Mouse (Mus musculus) hindlimb bud, embryonic 11.5 days (tissue): Measurements from ENCODE around the gene Fxn.
"Not testable (repeated sequence)": the region's sequence is repeated elsewhere in the genome, so short reads cannot be mapped to it uniquely, and the experiment has no call there.

Source experiments
- DNase-seq: peaks from one replicate; pipeline ENCODE4 v3.0.0-alpha.2; 2012; ENCODE audit warnings: low read depth, low spot score; ENCODE audit errors: extremely low spot score

The Fxn gene

DNA sequence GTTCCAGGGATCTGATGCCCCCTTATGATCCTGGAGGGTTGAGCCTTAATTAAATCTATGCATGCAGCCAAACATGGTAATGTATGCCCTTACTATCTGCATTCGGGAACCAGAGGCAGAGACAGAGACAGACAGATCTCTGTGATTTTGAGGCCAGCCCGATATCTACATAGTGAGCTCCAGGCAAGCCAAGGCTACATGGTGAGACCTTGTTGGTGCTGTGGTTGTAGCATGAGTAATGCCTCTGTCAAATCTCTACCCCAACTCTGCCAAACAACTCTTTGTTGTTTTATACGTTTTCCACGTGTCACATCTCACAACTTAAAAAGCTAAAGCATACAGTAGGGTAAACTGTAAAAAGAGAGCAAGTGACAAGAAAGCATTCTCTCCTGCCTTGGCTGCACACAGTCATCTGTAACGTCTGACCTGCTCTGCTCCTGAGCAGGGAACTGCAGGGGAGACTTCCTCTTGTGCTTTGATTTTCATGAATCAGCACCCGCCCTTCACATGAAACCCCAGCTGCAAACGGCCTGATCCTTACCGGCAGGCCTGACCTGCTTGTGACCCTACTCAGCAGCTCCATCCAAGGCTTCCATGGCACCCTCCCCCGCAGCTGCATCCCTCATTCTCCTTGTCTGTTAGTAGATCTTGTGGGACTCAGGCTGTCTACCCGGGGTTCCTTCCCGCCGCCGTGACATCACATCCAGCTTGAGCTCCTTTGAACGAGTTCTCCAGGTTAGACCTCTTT lies 38.4 kb downstream of the Fxn start:
- DNase-seq, result no peak

DNA sequence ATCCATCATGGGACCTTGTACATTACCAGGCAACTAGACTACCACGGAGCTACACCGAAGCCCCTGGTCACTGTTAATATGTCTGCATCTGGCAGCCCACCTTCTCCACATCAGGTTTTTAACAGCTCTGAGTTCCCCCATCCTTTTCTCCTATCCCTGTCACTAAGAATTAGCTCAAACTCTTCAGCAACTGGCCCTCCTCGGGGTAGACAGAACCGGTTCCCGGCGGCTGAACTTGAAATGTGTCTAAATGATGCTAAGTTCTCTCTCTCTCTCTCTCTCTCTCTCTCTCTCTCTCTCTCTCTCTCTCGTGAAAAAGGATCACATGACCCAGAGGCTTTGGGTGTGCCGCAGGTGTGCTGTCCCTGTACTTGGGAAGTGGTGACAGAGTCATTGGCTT lies 39.1 kb downstream of the Fxn start:
- DNase-seq, result no peak

GRCm38 (mm10) chr19:24238011-24238410 lies 42.4 kb downstream of the Fxn start:
- no peak for DNase-seq

DNA sequence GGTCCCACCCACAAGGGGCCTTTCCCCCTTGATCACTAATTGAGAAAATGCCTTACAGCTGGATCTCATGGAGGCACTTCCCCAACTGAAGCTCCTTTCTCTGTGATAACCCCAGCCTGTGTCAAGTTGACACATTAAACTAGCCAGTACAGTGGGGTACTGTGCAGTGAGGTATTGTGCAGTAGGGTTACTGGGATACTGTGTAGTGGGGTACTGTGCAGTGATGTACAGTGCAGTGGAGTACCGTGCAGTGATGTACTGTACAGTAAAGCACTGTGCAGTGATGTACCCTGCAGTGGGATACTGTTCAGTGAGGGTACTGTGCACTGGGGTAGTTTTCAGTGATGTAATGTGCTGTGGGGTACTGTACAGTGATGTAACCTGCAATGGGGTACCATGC lies 48.0 kb downstream of the Fxn start:
- not testable (repeated sequence) for DNase-seq

- DNase-seq, result no peak
Measured at GRCm38 (mm10) chr19:24225305-24225696, 55.1 kb downstream of the Fxn start.

GRCm38 (mm10) chr19:24224500-24225304 lies 55.7 kb downstream of the Fxn start, which contains the start of gene Tjp2:
Gene Tjp2 (minus strand): TSS chr19:24225030.
- no peak for DNase-seq

DNA sequence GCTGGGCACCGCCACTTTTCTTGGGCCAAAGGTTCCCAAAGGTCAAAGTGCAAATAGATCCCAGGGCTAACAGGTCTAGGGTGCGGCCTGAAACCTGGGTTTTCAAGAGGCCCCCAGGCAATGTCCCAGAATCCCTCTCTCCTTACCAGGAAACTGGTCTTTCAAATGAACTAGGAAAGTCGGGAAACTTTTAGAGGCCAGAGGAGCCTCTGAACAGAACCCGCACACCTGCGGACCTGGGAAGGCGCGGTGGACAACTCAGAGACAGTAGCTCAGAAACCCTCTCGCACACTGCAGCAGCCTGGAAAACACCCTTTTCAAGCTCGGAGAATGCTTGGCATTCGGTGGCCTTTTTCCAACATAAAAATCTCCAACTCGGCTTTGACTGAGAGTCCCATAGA lies 56.6 kb downstream of the Fxn start:
- DNase-seq, result no peak

- no peak for DNase-seq
Measured at GRCm38 (mm10) chr19:24221455-24221854, 59.0 kb downstream of the Fxn start.

DNA sequence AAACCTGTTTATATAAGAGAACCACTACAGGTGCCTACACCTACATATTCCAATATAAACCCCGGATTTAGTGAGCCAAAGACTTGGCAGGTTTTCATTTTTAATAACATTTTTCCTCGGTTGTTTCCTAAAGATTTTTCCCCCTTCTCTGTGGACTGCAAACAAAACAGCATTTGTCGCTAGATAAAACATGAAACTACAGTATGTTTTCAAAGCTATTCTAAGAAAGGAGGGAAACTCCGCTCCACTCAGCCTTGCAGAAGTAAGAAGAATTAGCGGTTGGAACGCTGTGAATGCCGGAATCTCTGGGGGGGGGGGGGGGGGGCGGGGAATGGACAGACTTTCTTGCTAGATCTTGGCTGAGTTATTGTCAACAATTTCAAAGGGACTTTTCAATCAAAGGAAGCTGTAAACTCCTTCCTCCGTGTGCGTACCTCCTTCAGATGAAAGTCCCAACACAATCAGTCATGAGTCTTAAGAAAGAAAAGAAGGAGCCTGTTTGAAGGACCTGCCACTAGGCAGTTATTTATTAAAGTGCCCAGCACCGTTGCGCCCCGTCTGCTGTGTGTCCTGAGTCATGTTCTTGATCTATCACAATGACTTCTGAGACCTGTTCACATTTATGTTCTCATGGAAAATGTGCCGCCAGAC lies 59.5 kb downstream of the Fxn start:
- no peak for DNase-seq

- no peak for DNase-seq
Measured at GRCm38 (mm10) chr19:24219011-24219410, 61.4 kb downstream of the Fxn start.

DNA sequence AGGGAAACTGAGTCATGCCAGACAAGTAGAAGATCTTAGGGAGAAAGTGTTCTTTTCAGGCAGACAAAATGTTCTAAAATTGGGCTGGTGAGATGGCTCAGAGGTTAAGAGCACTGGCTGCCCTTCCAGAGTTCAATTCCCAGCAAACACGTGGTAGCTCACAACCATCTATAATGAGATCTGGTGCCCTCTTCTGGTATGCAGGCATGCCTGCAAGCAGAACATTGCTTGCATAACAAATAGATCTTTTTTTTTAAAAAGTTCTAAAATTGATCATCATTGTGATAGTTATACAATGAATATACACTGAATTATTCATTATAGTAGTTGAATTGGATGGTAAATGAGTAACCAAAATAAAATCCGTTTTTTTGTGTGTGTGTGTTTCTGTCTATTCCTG lies 62.1 kb downstream of the Fxn start:
- DNase-seq, result no peak

DNA sequence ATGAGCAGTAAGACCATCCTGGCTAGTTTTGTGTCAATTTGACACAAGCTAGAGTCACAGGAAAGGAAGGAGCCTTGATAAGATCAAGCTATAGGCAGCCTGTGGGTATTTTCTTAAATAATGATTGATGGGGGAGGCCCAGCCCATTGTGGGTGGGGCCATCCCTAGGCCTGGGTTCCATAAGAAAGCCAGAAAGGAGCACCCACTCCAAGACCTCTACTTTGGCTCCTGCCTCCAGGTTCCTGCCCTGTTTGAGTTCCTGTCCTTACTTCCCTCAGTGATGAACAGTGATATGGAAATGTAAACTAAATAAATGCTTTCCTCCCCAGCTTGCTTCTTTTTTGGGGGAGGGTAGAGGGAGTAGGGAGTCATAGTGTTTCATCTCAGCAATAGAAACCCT lies 62.6 kb downstream of the Fxn start:
- no peak for DNase-seq

DNA sequence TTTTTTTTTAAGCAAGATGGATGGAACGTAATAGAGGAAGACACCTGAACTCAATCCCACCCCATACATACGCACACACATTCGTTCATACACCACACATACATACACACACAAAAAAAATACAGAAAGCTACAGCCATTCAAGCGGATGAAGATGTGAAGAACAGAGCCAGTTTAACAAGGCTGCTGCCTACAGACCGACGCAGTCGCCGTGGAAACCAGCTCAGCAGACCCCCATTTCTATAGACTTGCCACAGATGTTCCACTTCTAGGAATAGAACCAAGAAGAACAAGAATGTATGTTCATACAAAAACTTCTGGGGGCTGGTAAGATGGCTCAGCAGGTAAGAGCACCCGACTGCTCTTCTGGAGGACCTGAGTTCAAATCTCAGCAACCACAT lies 63.6 kb downstream of the Fxn start:
- DNase-seq, result no peak

DNA sequence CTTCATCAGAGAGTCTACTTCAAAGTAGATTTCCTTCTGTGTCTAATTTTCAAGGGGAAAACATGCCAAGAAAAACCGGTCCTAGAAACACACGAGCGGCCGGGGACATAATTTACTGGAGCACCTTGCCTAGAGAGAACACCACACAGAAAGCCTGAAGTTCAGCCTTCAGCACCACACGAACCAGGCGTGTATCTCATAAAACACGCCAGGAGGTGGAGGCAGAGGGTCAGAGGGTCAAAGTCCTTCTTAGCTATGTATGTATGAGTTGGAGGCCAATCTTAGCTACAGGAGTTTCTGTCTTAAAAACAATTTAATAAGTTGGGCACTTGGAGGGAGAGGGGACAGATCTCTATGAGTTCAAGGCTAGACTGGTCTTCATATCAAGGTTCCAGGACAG lies 65.5 kb downstream of the Fxn start:
- DNase-seq, result no peak

DNA sequence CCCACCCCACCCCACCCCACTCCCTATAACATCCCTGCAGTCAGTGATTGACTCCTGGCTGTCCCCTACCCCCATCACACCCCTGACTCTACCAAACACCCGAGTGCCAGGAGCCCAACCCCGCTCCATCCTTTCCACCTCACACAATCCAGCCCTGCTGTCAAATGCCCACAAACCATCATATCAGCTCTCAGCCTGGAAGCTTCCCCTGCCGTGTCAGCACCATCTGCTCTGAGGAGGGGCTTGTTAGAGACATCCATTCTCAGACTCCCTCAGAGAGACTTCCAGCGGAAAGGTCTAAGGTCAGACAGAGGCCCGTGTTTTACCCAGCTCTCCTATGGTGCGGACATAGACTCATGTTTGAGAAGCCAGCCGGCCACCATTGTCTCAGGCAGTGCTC lies 67.1 kb downstream of the Fxn start:
- no peak for DNase-seq

GRCm38 (mm10) chr19:24212552-24213249 lies 67.7 kb downstream of the Fxn start:
- no peak for DNase-seq
